Mouse (Mus musculus) midbrain, embryonic 16.5 days (tissue): ENCODE data around the gene Appl2. TPM values are rescaled to one million over a fixed set of nuclear protein-coding genes. Genes with fewer than 3 reads are reported as not detected.

Experiments used
- ATAC-seq: fragments of 200-750 bp; cut with Nextera tagmentation; 2 replicates; pipeline ENCODE4 v1.8.0; 2017; ENCODE audit warnings: moderate TSS enrichment
- H3K27ac ChIP-seq: fragments of 300-500 bp; sonication (generic); 2 replicates; pipeline ENCODE4 v1.5.1; 2014; ENCODE audit warnings: mild to moderate bottlenecking, low read length, mixed read lengths
- H3K27me3 ChIP-seq: fragments of 300-500 bp; sonication (generic); 2 replicates; pipeline ENCODE4 v1.6.1; 2014; ENCODE audit warnings: low read depth, low read length, mixed read lengths; ENCODE audit not compliant: control insufficient read depth, insufficient read depth
- H3K36me3 ChIP-seq: fragments of 300-500 bp; sonication (generic); 2 replicates; pipeline ENCODE4 v1.6.1; 2014; ENCODE audit warnings: mild to moderate bottlenecking, low read length, moderate library complexity, mixed read lengths; ENCODE audit not compliant: control insufficient read depth, insufficient read depth
- H3K4me1 ChIP-seq: fragments of 300-500 bp; sonication (generic); 2 replicates; pipeline ENCODE4 v1.6.1; 2014; ENCODE audit warnings: mild to moderate bottlenecking, low read length, mixed read lengths; ENCODE audit not compliant: control insufficient read depth, insufficient read depth
- H3K4me2 ChIP-seq: fragments of 300-500 bp; sonication (generic); 2 replicates; pipeline ENCODE4 v1.6.1; 2014; ENCODE audit warnings: mild to moderate bottlenecking, low read length, mixed read lengths
- H3K4me3 ChIP-seq: fragments of 300-500 bp; sonication (generic); 2 replicates; pipeline ENCODE4 v1.5.1; 2014; ENCODE audit warnings: low read depth, mild to moderate bottlenecking, low read length, moderate library complexity, mixed read lengths
- H3K9ac ChIP-seq: fragments of 300-500 bp; sonication (generic); 2 replicates; pipeline ENCODE4 v1.6.1; 2014; ENCODE audit warnings: low read depth, low read length, mixed read lengths
- H3K9me3 ChIP-seq: fragments of 300-500 bp; sonication (generic); replicated peaks from 2 replicates; pipeline ENCODE4 v1.6.1; 2014; ENCODE audit warnings: mild to moderate bottlenecking, low read length, mixed read lengths; ENCODE audit not compliant: control insufficient read depth, poor library complexity, severe bottlenecking
- WGBS: fragments of 180-500 bp; shearing (Covaris S2); extraction: QIAGEN DNeasy Blood & Tissue Kit; methylation state at CpG from one replicate; pipeline ENCODE4 v1.1.7; 2014; 5-methylcytosine and 5-hydroxymethylcytosine counted together
- polyA plus RNA-seq: library from polyadenylated mRNA; unstranded; fragments of >200 nt; fragmentation: Nextera tagmentation; extraction: Ambion mirVana; gene quantifications from 2 replicates; pipeline ENCODE4 v1.2.1, GENCODE M21; 2015

The Appl2 gene
- polyA plus RNA-seq, 1 experiment from 2014 or later: 58.3 TPM

DNA sequence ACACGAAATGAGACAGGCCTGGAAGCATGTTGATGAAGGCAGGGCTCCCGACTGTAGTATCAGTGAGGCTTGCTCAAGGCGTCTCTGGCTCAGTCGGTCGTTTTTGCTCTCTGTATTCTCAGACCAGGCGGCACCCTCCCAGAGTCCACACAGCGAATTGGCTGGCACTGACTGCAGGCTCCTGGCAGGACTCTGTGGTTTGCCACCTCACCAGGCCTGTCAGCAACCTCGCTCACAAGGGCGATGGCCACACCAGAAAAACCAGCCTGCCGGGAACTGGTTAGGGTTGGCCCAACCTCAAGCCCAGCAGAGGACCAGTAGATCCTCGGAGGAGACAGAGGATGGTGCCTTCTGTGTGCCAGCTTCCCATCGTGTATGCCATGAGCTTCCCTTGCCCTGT is 23.7 kb downstream of the Appl2 start:
- Histone ChIP-seq H3K4me2 (no peak overlapping the region), H3K36me3 (peaks cover 12% of the 10 kb centered on the region)
- no peak for ATAC-seq

DNA sequence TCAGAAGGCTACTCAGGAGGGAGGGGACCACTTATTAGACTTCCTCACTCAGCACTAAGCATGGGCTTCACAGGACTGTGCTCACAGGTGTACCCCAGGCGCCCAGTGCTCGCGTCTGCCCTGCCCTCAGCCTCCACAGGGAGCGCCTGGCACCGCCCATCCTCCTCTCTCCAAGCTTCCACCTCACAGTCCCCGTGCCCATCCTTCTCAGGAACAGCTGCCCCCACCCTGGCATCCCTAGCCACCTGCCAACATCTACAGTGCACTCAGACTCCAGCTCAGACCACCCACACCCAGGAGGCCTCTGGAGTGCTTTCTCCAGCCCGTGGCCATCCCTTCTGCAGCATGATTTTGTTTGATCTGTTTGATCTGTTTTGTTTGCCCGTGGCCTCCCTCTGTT is 24.5 kb downstream of the Appl2 start:
- Histone ChIP-seq H3K36me3 (peaks cover 12% of the 10 kb centered on the region), H3K9me3 (no peaks in the 10 kb centered on the region), H3K4me2 (no peak overlapping the region), H3K4me1 (no peaks in the 10 kb centered on the region), H3K4me3 (no peak overlapping the region), H3K9ac (no peak overlapping the region), H3K27me3 (no peaks in the 10 kb centered on the region), H3K27ac (no peak overlapping the region)
- 77% methylated on average over 8 of the region's 8 CpGs for WGBS
- no peak for ATAC-seq

More for the DNA sequence above, 23.7 kb downstream of the Appl2 start:
- no peak overlapping the region for H3K4me3 ChIP-seq
- H3K9ac ChIP-seq: no peak overlapping the region
- H3K9me3 ChIP-seq: no peaks in the 10 kb centered on the region
- 93% methylated on average over 12 of the region's 12 CpGs for WGBS
- no peaks in the 10 kb centered on the region for H3K27me3 ChIP-seq
- no peak overlapping the region for H3K27ac ChIP-seq
- H3K4me1 ChIP-seq: no peaks in the 10 kb centered on the region

DNA sequence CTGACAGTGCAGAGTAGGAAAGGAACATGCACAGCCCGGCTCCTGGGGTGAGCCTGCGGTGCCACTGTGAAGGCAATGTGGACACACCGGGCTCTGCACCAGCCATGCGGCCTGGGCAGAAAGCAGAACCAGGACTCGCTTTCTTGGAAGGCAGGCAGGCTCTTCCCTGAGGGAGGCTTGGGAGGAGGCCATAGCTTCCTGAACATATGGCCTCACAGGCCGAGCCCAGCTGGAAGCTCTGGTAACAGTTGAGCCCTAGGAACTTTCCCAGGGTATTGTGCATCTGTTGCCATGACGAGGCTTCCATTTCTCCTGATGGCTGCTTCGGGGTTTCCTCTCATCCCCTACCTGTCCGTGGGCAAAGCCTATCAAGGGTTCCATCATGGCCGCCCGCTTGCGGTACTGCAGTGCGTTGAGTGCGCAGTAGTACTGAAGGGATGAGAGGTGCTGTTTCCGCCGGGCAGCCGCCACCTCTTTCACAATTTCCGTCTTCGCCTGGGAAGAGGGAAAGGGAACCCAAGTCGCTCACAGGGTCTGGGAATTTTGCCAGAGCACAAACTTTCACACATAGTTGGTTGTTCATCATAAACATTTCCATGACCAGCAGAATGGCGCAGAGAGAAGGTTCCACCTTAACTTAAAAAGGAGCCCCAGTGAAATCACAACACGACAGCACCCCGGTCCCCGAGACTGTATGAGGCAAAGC is 28.0 kb downstream of the Appl2 start:
- Histone ChIP-seq H3K9ac (no peak overlapping the region), H3K4me2 (no peak overlapping the region), H3K4me3 (no peak overlapping the region), H3K27ac (no peak overlapping the region), H3K27me3 (no peaks in the 10 kb centered on the region), H3K4me1 (no peaks in the 10 kb centered on the region), H3K9me3 (no peaks in the 10 kb centered on the region), H3K36me3 (peaks cover 6% of the 10 kb centered on the region)
- WGBS: 89% methylated on average over 24 of the region's 24 CpGs
- ATAC-seq: no peak

DNA sequence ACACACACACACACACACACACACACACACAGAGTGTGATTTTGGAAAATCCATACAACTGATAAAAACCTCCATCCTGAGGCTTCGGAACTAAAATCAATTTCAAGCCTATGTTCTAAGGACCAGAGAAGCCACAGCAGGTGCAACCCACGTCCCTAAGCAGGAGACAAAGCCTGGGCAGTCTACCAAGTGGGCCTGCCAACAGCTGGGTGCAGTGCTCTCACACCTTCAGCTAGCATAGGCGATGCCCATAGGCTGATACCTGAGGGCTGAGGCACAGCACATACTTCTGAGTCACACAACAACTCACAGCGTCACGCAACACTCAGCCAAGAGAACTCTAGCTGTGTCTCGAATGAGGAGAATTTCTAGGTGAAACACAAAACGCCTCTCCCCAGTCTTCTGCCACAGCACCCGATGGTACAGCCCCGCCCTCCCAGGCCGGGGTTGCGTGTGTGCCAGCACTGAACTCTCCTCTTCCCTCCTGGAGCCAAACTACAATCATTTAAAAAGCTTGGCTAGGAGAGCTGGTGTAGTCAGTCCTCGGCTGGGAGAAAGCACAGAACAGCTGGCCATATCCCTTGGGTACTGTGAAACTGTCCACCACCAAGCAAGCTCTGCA is 29.6 kb downstream of the Appl2 start:
- Histone ChIP-seq H3K36me3 (peaks cover 6% of the 10 kb centered on the region), H3K27ac (no peak overlapping the region), H3K9me3 (no peaks in the 10 kb centered on the region), H3K4me3 (no peak overlapping the region), H3K4me1 (no peaks in the 10 kb centered on the region), H3K27me3 (no peaks in the 10 kb centered on the region), H3K4me2 (no peak overlapping the region), H3K9ac (no peak overlapping the region)
- WGBS: 86% methylated on average over 12 of the region's 12 CpGs
- ATAC-seq: no peak

DNA sequence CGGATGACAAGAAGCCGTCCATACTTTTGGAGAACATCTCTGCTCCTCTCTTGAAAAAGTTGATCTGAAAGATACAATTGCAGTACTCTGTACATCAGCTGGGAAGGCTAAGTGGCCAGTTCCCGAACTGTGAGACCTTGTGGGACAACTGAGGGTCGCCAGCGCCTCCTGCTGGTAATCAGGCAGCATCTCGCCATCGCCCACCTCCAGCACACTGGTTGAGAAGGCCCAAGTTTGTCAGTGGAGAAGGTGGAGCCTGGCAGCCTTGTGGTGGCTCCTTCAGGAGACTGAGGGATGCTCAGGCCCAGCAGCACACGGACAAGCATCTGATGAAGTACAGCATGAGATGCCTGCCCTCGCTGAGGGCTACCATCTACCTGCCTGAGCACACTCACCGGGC is 31.2 kb downstream of the Appl2 start:
- WGBS: 52% methylated on average over 10 of the region's 10 CpGs
- Histone ChIP-seq H3K9me3 (no peaks in the 10 kb centered on the region), H3K27ac (no peak overlapping the region), H3K27me3 (no peaks in the 10 kb centered on the region), H3K36me3 (peaks cover 13% of the 10 kb centered on the region), H3K4me2 (no peak overlapping the region), H3K4me1 (no peaks in the 10 kb centered on the region), H3K9ac (no peak overlapping the region), H3K4me3 (no peak overlapping the region)
- no peak for ATAC-seq

DNA sequence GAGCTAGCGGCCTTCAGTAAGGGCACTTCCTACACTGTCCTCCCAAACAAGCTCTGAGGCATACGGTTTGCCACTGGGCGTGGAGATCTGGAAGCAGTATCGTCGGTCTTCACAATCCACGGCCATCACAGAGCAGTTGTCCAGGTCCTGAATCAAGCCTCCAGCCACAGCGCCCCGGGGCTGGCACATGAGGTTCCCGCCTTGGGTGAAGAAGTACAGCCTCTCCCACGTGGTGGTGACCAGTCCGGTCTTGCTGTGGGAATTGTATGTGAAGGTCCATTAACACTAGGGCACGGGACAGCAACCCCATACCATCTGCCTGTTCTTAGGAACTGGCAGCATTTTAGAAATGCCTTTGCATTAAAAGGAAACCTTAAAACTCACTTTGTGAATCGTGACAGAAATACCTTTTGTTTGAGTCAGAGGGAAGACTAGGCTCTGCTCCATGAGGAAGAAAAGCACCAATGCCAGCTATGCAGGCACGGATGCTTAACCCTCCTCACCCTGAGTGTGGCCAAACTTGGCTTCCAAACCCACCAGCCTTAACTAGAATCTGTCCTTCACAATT is 35.8 kb downstream of the Appl2 start:
- Histone ChIP-seq H3K4me1 (no peaks in the 10 kb centered on the region), H3K36me3 (peaks cover 22% of the 10 kb centered on the region), H3K9me3 (no peaks in the 10 kb centered on the region), H3K9ac (no peak overlapping the region), H3K27me3 (no peaks in the 10 kb centered on the region), H3K4me3 (no peak overlapping the region), H3K27ac (no peak overlapping the region), H3K4me2 (no peak overlapping the region)
- no peak for ATAC-seq
- 94% methylated on average over 14 of the region's 14 CpGs for WGBS

DNA sequence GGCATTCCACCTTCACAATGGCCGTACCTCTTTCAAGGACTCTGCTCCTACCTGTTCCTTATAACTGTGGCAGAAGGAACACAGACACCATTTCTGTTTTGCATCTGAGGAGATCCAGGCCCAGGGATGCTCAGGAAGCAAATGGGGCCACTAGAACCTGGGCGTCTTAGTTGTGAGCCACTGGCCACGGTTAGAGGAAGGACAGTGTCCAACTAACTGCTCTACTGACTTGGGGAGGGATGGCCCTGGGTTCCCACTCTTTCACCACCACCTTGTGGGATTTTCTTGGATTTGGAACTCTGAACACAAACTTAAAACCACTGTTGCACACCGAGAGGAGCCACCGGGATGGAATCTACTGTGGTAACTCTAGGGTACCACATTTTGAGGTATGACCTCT is 36.7 kb downstream of the Appl2 start:
- no peak for ATAC-seq
- H3K4me2 ChIP-seq: no peak overlapping the region
- no peaks in the 10 kb centered on the region for H3K27me3 ChIP-seq
- 94% methylated on average over 5 of the region's 5 CpGs for WGBS
- H3K27ac ChIP-seq: no peak overlapping the region
- no peak overlapping the region for H3K4me3 ChIP-seq
- no peaks in the 10 kb centered on the region for H3K4me1 ChIP-seq
- no peak overlapping the region for H3K9ac ChIP-seq
- H3K9me3 ChIP-seq: no peaks in the 10 kb centered on the region
- peaks cover 22% of the 10 kb centered on the region for H3K36me3 ChIP-seq

DNA sequence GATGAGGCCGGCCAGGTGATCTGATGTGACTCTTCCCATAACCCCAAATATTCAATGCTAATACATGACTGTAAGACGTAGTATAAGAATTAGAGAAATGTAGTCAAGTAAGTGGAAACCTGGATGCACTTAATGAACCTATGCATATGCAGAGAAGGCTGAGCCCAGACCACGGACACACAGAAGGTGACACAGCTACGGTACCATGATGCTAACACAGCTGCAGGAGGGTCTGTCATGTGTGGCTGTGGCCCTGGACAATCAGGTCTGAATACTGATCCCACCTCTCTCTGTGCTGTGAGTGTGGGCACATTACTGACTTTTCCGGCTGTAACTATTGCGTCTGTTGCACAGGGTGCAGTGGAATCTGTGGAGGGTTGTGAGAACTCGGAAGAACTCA is 38.0 kb downstream of the Appl2 start:
- Histone ChIP-seq H3K9ac (no peak overlapping the region), H3K36me3 (peaks cover 22% of the 10 kb centered on the region), H3K27me3 (no peaks in the 10 kb centered on the region), H3K9me3 (no peaks in the 10 kb centered on the region), H3K4me1 (no peaks in the 10 kb centered on the region), H3K4me2 (no peak overlapping the region), H3K27ac (no peak overlapping the region), H3K4me3 (no peak overlapping the region)
- no peak for ATAC-seq
- 97% methylated on average over 7 of the region's 7 CpGs for WGBS

DNA sequence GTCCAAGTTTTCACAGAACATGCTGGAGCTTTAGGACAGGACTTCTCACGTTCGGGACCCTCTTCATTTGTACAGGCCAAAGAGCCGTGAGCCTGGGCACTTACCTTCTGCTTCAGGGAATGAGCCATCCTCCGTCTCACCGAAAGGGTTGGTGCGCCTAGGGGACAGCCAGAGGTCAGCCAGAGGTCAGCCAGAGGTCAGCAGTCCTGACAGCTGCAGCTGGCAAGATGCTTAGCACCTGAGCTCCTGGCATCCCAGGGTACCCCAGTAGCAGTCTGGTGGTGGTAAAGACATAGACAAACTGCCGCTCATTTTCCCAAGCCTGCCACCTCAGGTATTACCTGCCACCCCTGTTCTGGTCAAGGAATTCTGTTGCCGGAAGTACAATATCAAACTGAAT is 39.9 kb downstream of the Appl2 start:
- Histone ChIP-seq H3K4me3 (no peak overlapping the region), H3K4me1 (no peaks in the 10 kb centered on the region), H3K4me2 (no peak overlapping the region), H3K36me3 (peaks cover 23% of the 10 kb centered on the region), H3K27me3 (no peaks in the 10 kb centered on the region), H3K9ac (no peak overlapping the region), H3K27ac (no peak overlapping the region), H3K9me3 (no peaks in the 10 kb centered on the region)
- 85% methylated on average over 8 of the region's 8 CpGs for whole genome bisulfite sequencing
- no peak for ATAC-seq
